Mouse (Mus musculus): ENCODE data around the gene Tbc1d4.

Tbc1d4 gene

DNA sequence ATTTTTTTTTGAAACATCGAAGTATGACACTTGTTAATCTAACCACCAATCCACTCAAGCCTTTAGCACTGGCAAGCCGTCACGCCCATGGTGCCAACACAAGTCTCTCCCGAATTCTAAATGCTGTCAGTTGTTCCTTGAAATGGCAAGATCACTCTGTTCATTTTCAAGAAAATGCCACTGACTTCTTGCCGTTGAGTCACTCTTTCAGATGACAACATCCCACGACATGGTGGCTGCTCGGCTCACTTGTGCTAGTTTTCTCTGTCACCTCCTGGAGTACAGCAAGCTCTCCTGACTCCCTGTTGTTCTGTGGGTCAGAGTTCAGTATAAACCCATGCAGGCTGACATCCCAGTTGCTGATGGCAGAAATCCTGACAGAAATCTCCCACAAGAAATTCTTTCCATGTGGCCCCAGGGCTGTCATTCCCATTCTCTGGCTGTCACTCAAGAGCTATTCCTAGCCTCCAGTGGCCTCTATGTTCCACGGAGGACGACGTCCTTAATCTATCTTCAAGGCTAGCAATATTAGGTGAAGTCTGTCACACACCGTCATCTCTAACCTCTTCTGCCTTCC lies 81.5 kb downstream of the Tbc1d4 start:
- DNase-seq, result no peak

DNA sequence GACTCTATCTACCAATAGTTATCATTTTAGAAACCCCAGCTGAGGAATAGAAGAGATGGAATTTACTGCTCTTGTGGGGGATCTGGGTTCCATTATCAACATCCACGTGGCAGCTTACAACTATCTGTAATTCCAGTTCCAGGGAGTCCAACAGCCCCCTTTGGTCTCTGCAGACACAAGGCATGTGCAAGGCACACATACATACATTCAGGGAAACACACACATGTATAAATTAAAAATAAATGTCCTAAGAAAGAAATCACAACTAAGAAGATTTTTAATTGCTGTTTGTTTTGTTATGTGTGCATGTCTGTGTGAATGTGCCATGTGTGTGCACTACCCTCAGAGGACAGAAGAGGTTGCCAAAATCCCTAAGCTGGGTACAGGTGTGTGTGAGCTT lies 82.5 kb downstream of the Tbc1d4 start:
- no peak for DNase-seq

- DNase-seq, result no peak
Measured at GRCm38 (mm10) chr14:101519964-101520363, 89.0 kb downstream of the Tbc1d4 start.

- no peak for DNase-seq
Measured at GRCm38 (mm10) chr14:101518259-101518658, 90.7 kb downstream of the Tbc1d4 start.

GRCm38 (mm10) chr14:101517801-101518200 lies 91.2 kb downstream of the Tbc1d4 start:
- DNase-seq, result no peak

GRCm38 (mm10) chr14:101517341-101517740 lies 91.7 kb downstream of the Tbc1d4 start:
- peak; percentile 46 to 61 for DNase-seq

DNA sequence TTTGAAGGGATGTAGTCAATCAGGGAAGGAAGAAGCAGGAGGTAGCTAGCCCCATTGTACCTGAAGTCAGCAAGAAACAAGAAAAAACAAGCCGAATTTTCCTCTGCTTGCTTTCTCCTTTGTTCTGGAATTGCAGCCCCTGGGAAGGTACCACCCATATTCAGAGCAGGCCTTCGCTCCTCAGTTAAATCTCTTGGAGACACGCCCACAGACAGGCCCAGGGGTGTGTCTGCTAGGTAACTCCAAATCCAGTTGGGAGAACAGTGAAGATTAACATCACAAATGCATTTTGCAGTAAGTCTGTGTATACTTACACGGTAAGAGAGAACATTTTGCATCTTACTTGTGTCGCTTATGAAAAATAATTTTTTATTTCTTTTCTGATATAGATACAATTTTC lies 92.1 kb downstream of the Tbc1d4 start:
- no peak for DNase-seq

- DNase-seq, result no peak
Measured at GRCm38 (mm10) chr14:101516031-101516430, 93.0 kb downstream of the Tbc1d4 start.

- no peak for DNase-seq
Measured at GRCm38 (mm10) chr14:101515271-101515670, 93.7 kb downstream of the Tbc1d4 start.

DNA sequence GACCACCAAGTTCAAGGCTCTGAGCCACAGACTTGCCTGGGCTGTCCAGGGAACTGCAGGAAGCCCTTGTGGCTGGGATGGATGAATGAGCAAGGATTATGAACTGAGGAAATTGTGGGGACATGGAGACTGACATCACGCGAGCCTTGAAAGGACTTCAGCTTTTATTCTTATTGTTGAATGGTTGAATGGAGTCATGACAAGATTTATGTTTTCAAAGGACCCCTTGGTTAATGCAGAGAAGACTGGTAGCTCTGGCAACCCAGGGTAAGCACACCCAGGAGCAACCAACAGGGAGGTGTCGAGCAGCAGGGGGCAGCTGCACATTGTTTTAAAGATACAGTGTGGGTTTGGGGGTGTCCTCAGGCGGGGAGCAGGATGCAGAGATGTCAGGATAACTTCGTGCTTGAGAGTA lies 94.4 kb downstream of the Tbc1d4 start:
- DNase-seq, result no peak

GRCm38 (mm10) chr14:101513163-101513562 lies 95.8 kb downstream of the Tbc1d4 start:
- no peak for DNase-seq

DNA sequence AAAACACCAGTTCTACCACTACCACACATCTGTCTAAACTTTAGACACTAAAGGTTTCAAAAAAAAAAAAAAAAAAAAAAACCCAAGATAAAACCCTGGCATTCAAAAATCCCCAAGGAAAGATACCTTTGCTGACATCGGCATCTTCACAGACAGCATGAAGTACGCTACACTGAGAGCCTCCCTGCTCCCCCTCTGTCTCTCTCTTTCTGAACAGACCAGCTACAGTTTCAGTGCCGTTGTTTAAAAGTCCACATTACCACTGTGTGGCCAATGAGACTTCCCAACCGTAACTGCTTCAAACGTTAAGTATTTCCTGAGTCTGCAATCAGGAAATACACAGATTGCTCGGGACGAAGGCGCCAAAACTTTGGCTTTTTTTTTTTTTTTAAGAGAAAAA lies 97.6 kb downstream of the Tbc1d4 start:
- DNase-seq, result no peak

GRCm38 (mm10) chr14:101510540-101511313 lies 98.3 kb downstream of the Tbc1d4 start:
- DNase-seq, result no peak

DNA sequence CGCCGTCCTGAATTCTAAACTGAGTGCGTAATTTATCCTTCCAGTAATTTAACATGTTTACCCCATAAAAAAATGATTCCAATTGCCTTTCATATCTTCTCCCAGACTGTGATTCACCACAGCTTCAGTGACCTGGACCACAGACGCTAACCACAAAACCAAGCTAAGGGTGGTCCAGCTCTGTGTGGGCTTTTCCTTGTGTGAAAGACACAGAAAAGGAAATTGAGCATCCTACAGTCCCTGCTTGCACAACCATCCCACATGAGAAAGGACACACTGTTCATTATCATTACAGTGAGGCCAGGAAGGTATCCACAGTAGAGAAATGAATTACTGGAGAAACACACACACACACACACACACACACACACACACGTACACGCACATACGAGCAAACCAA lies 99.2 kb downstream of the Tbc1d4 start:
- no peak for DNase-seq

DNA sequence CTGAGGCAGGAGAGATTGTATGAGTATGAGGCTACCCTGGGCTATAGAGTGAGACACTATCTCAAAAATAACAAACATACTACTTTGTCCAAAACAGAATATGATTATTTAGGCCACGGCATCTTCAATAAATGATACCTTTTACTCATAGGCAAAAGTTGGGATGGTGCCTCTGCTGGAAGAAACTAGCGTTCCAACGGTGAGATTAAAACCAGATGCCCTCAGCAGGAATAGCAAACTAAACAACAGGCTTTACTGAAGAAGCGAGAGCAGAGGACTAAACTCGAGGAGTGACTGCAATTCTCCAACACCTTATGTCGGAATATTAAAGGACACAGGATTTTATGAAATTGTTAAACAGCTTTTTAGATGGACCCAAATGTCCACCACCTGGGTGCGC lies 101.0 kb downstream of the Tbc1d4 start:
- DNase-seq, result no peak

DNA sequence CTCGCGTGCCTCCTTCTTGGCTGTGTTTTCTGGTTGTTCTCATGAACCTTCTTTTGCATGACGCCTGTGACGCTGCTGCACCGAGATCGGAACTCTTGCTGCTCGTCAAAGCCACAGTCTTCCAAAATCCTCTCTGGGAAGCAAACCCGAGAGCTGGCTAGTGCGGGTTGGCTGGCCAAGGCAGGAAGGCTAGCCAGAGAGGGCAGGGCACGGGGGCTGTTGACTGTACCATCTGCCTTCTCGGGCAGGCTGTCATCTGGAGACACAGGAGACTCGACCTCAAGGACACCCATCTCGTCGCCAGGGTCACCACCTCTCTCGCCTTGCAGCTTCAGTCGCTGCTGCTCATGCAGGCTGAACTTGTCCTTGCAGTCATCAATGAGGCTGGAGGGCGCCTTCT lies 101.8 kb downstream of the Tbc1d4 start:
- DNase-seq, result peak; percentile 38 to 51

- DNase-seq, result no peak
Measured at GRCm38 (mm10) chr14:101505805-101506204, 103.2 kb downstream of the Tbc1d4 start.

GRCm38 (mm10) chr14:101504473-101505200 lies 104.4 kb downstream of the Tbc1d4 start:
- no peak for DNase-seq

DNA sequence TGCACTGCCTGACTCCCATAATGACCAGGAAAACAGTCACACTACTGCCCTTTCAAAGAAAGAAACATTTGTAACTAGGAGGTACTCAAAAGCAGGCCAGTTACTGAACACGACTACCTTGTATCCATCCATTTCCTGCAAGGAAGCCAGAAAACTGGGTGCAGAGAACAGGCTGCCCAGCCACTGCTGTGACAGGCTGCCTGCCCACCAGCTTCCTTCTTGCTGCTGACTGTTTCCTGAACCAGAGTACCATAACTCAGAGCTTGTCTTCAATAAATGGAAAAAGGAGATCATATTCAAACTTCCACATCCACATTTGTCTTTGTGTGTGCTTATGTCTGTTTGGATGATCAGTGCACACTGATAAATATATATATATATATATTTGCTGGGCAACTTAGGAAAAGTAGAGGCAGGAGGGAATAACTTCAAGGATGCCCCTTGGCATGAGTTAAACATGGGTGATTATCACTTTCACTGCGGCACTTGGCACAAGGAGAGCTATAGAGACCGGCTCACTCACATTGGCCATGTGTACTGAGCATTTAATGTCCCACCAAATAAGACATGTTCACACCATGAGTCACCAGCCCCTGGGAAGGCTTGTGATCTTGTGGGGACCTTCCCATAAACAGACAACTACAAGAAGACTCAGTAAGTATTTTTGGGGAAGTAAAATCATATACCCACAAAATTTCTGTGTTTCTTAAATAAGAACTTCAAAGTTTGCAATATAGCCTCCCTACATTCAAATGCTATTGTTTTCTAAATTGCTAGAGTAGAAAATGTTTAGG lies 105.6 kb downstream of the Tbc1d4 start:
- DNase-seq, result no peak

DNA sequence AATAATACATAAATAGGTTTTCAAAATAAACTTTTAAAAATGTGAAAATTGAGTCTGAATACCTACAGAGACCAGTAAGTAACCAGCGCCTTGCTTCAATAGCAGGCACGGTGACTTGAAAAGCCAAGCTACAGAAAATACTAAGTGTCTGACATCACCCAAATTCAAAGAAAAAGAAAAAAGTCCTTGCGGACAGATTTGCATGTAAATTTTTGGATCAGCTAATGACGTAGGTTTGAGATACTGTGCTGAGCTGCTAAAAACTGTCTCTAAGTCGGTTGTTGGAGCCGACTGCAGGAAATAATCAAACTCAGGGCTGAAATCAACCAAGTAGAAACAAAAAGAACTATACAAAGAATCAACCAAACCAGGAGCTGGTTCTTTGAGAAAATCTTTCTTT lies 107.1 kb downstream of the Tbc1d4 start:
- DNase-seq, result no peak

GRCm38 (mm10) chr14:101501452-101501851 lies 107.5 kb downstream of the Tbc1d4 start:
- no peak for DNase-seq

DNA sequence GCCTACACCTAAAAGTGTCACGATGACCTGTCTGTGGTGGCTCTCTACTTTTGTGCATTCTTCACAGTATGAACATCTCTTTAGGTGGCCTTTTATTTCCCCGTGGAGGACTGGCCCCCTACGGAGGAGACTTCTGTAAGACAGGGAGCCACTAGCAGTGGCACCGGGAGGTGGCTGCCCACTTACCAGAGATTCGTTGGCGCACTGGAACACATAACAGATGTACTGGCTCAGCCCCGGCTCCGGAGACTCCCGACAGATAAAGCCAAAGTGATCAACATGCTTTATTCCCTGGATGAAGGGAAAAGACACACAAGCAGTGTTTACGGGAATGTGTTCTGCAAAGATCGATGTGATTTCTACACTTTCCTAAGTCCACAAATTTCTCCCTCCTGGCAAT lies 108.2 kb downstream of the Tbc1d4 start:
- DNase-seq, result peak; percentile 26 to 33

DNA sequence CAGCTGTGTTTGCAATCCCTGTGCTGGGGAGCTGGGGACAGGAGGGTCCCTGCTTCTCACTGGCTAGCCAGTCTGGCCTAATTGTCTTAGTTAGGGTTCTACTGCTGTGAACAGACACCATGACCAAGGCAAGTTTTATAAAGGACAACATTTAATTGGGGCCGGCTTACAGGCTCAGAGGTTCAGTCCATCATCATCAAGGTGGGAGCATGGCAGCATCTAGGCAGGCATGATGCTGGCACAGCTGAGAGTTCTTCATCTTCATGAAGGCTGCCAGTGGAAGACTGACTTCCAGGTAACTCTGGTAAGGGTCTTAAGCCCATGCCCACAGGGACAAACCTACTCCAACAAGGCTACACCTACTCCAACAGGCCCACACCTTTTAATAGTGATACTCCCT lies 109.2 kb downstream of the Tbc1d4 start:
- DNase-seq, result no peak

All from cerebellum, adult 18-20 months (tissue).